Mouse (Mus musculus) midbrain, embryonic 15.5 days (tissue): ENCODE results near the gene Tnr. TPM values are rescaled to one million over a fixed set of nuclear protein-coding genes. Genes with fewer than 3 reads are reported as not detected.

Experiments used
- ATAC-seq: fragments of 200-750 bp; cut with Nextera tagmentation; replicated peaks from 2 replicates; pipeline ENCODE4 v1.8.0; 2017; ENCODE audit warnings: moderate TSS enrichment
- H3K27ac ChIP-seq: fragments of 300-500 bp; sonication (generic); 2 replicates; pipeline ENCODE4 v1.5.1; 2015; ENCODE audit warnings: mild to moderate bottlenecking, inconsistent platforms
- H3K27me3 ChIP-seq: fragments of 300-500 bp; sonication (generic); replicated peaks from 2 replicates; pipeline ENCODE4 v1.6.1; 2015; ENCODE audit warnings: inconsistent platforms
- H3K36me3 ChIP-seq: fragments of 300-500 bp; sonication (generic); replicated peaks from 2 replicates; pipeline ENCODE4 v1.6.1; 2015; ENCODE audit warnings: inconsistent platforms
- H3K4me1 ChIP-seq: fragments of 300-500 bp; sonication (generic); 2 replicates; pipeline ENCODE4 v1.6.1; 2015; ENCODE audit warnings: inconsistent platforms
- H3K4me2 ChIP-seq: fragments of 300-500 bp; sonication (generic); 2 replicates; pipeline ENCODE4 v1.6.1; 2015; ENCODE audit warnings: inconsistent platforms, mild to moderate bottlenecking, moderate library complexity
- H3K4me3 ChIP-seq: fragments of 300-500 bp; sonication (generic); 2 replicates; pipeline ENCODE4 v1.5.1; 2015; ENCODE audit warnings: mild to moderate bottlenecking, inconsistent platforms
- H3K9ac ChIP-seq: fragments of 300-500 bp; sonication (generic); 2 replicates; pipeline ENCODE4 v1.6.1; 2015; ENCODE audit warnings: mild to moderate bottlenecking, inconsistent platforms
- H3K9me3 ChIP-seq: fragments of 300-500 bp; sonication (generic); 2 replicates; pipeline ENCODE4 v1.6.1; 2016; ENCODE audit warnings: inconsistent platforms
- WGBS: fragments of 180-500 bp; shearing (Covaris S2); methylation state at CpG from one replicate; pipeline ENCODE4 v1.1.7; 2015; ENCODE audit warnings: mixed read lengths; 5-methylcytosine and 5-hydroxymethylcytosine counted together
- polyA plus RNA-seq: library from polyadenylated mRNA; unstranded; fragments of >200 nt; fragmentation: Nextera tagmentation; extraction: Ambion mirVana; gene quantifications from 2 replicates; pipeline ENCODE4 v1.2.1, GENCODE M21; 2015

Gene Tnr
- polyA plus RNA-seq, 1 experiment from 2014 or later = 6.6 TPM

GRCm38 (mm10) chr1:159613561-159613960 lies 90.0 kb downstream of the Tnr start:
- Histone ChIP-seq H3K9ac (no peak overlapping the region), H3K4me2 (no peak overlapping the region), H3K27ac (no peak overlapping the region), H3K4me1 (peaks cover 19% of the 10 kb centered on the region), H3K9me3 (no peaks in the 10 kb centered on the region), H3K36me3 (no peaks in the 10 kb centered on the region), H3K4me3 (no peak overlapping the region), H3K27me3 (no peaks in the 10 kb centered on the region)
- WGBS = 90% methylated on average over 4 of the region's 4 CpGs
- ATAC-seq = no peak

GRCm38 (mm10) chr1:159614062-159614601 lies 90.6 kb downstream of the Tnr start:
- Histone ChIP-seq H3K9me3 (no peaks in the 10 kb centered on the region), H3K27ac (peak overlapping the region; percentile 88; the same call in 1 of the 2 replicates), H3K9ac (no peak overlapping the region), H3K36me3 (no peaks in the 10 kb centered on the region), H3K27me3 (no peaks in the 10 kb centered on the region), H3K4me3 (no peak overlapping the region), H3K4me1 (peaks cover 19% of the 10 kb centered on the region), H3K4me2 (no peak overlapping the region; the same call in 1 of the 2 replicates)
- 0 out of 2 replicates have a peak, but pooled peaks have one; percentile 8 for ATAC-seq
- WGBS = 87% methylated on average over 6 of the region's 6 CpGs

- WGBS = 22% methylated on average over 16 of the region's 16 CpGs
- H3K4me3 ChIP-seq = peak overlapping the region; percentile 16
Observed at GRCm38 (mm10) chr1:159614644-159615431, 91.3 kb downstream of the Tnr start.

GRCm38 (mm10) chr1:159615686-159616085 lies 92.1 kb downstream of the Tnr start:
- no peak overlapping the region for H3K9ac ChIP-seq
- H3K36me3 ChIP-seq = no peaks in the 10 kb centered on the region
- no peak overlapping the region for H3K4me2 ChIP-seq
- H3K9me3 ChIP-seq = no peaks in the 10 kb centered on the region
- 36% methylated on average over 4 of the region's 4 CpGs for WGBS
- H3K27me3 ChIP-seq = no peaks in the 10 kb centered on the region
- H3K27ac ChIP-seq = peak overlapping the region; percentile 88
- no peak overlapping the region for H3K4me3 ChIP-seq
- H3K4me1 ChIP-seq = peaks cover 19% of the 10 kb centered on the region
- no peak for ATAC-seq

More at GRCm38 (mm10) chr1:159614644-159615431, 91.3 kb downstream of the Tnr start:
- ATAC-seq = peak; percentile 86
- H3K27ac ChIP-seq = peak overlapping the region; percentile 88
- H3K9ac ChIP-seq = no peak overlapping the region
- H3K27me3 ChIP-seq = no peaks in the 10 kb centered on the region
- H3K4me1 ChIP-seq = peaks cover 19% of the 10 kb centered on the region
- H3K4me2 ChIP-seq = peak overlapping the region; percentile 42
- no peaks in the 10 kb centered on the region for H3K36me3 ChIP-seq
- no peaks in the 10 kb centered on the region for H3K9me3 ChIP-seq

GRCm38 (mm10) chr1:159619205-159619604 lies 95.6 kb downstream of the Tnr start:
- no peak overlapping the region for H3K9ac ChIP-seq
- H3K27ac ChIP-seq = no peak overlapping the region
- no peak overlapping the region for H3K4me3 ChIP-seq
- H3K4me1 ChIP-seq = peaks cover 19% of the 10 kb centered on the region
- H3K9me3 ChIP-seq = no peaks in the 10 kb centered on the region
- H3K27me3 ChIP-seq = no peaks in the 10 kb centered on the region
- WGBS = 68% methylated on average over 2 of the region's 2 CpGs
- no peaks in the 10 kb centered on the region for H3K36me3 ChIP-seq
- H3K4me2 ChIP-seq = no peak overlapping the region
- ATAC-seq = no peak

- H3K4me3 ChIP-seq = no peak overlapping the region
- WGBS = 48% methylated on average over 1 of the region's 1 CpGs
Observed at GRCm38 (mm10) chr1:159621321-159621720, 97.8 kb downstream of the Tnr start.

GRCm38 (mm10) chr1:159629119-159629518 lies 105.5 kb downstream of the Tnr start:
- 0 out of 2 replicates have a peak, but pooled peaks cover 3% of the 10 kb centered on the region for H3K4me1 ChIP-seq
- 81% methylated on average over 3 of the region's 3 CpGs for WGBS
- ATAC-seq = no peak
- H3K36me3 ChIP-seq = no peaks in the 10 kb centered on the region
- H3K4me3 ChIP-seq = no peak overlapping the region
- no peak overlapping the region for H3K9ac ChIP-seq
- no peak overlapping the region for H3K4me2 ChIP-seq
- H3K27ac ChIP-seq = no peak overlapping the region
- no peaks in the 10 kb centered on the region for H3K27me3 ChIP-seq
- H3K9me3 ChIP-seq = no peaks in the 10 kb centered on the region

More at GRCm38 (mm10) chr1:159621321-159621720, 97.8 kb downstream of the Tnr start:
- Histone ChIP-seq H3K4me2 (no peak overlapping the region), H3K9me3 (no peaks in the 10 kb centered on the region), H3K9ac (no peak overlapping the region), H3K36me3 (no peaks in the 10 kb centered on the region), H3K27me3 (no peaks in the 10 kb centered on the region), H3K27ac (no peak overlapping the region), H3K4me1 (no peaks in the 10 kb centered on the region)
- ATAC-seq = no peak

GRCm38 (mm10) chr1:159629822-159630589 lies 106.4 kb downstream of the Tnr start:
- 54% methylated on average over 5 of the region's 5 CpGs for WGBS
- H3K4me3 ChIP-seq = no peak overlapping the region
- no peak overlapping the region for H3K4me2 ChIP-seq
- H3K9me3 ChIP-seq = no peaks in the 10 kb centered on the region
- no peaks in the 10 kb centered on the region for H3K36me3 ChIP-seq
- ATAC-seq = no peak
- no peaks in the 10 kb centered on the region for H3K27me3 ChIP-seq
- H3K9ac ChIP-seq = no peak overlapping the region
- no peak overlapping the region for H3K27ac ChIP-seq
- 0 out of 2 replicates have a peak, but pooled peaks cover 3% of the 10 kb centered on the region for H3K4me1 ChIP-seq

GRCm38 (mm10) chr1:159632558-159632957 lies 109.0 kb downstream of the Tnr start:
- Histone ChIP-seq H3K4me2 (no peak overlapping the region), H3K36me3 (no peaks in the 10 kb centered on the region), H3K9me3 (no peaks in the 10 kb centered on the region), H3K27me3 (no peaks in the 10 kb centered on the region), H3K27ac (no peak overlapping the region), H3K4me3 (no peak overlapping the region), H3K4me1 (0 out of 2 replicates have a peak, but pooled peaks cover 3% of the 10 kb centered on the region), H3K9ac (no peak overlapping the region)
- whole genome bisulfite sequencing = 67% methylated on average over 3 of the region's 3 CpGs
- ATAC-seq = no peak

GRCm38 (mm10) chr1:159639408-159639807 lies 115.8 kb downstream of the Tnr start:
- no peak for ATAC-seq
- Histone ChIP-seq H3K4me1 (no peaks in the 10 kb centered on the region), H3K4me2 (no peak overlapping the region), H3K4me3 (no peak overlapping the region), H3K36me3 (no peaks in the 10 kb centered on the region), H3K27me3 (no peaks in the 10 kb centered on the region), H3K9ac (no peak overlapping the region), H3K27ac (no peak overlapping the region), H3K9me3 (no peaks in the 10 kb centered on the region)
- WGBS = 92% methylated on average over 4 of the region's 4 CpGs

GRCm38 (mm10) chr1:159645719-159646118 lies 122.2 kb downstream of the Tnr start:
- H3K4me2 ChIP-seq = no peak overlapping the region
- no peak overlapping the region for H3K27ac ChIP-seq
- no peaks in the 10 kb centered on the region for H3K9me3 ChIP-seq
- H3K9ac ChIP-seq = no peak overlapping the region
- no peaks in the 10 kb centered on the region for H3K27me3 ChIP-seq
- no peaks in the 10 kb centered on the region for H3K4me1 ChIP-seq
- ATAC-seq = no peak
- WGBS = 87% methylated on average over 4 of the region's 4 CpGs
- H3K4me3 ChIP-seq = no peak overlapping the region
- H3K36me3 ChIP-seq = no peaks in the 10 kb centered on the region

GRCm38 (mm10) chr1:159650486-159650885 lies 126.9 kb downstream of the Tnr start:
- Histone ChIP-seq H3K27ac (no peak overlapping the region), H3K4me1 (no peaks in the 10 kb centered on the region), H3K9ac (no peak overlapping the region), H3K9me3 (no peaks in the 10 kb centered on the region), H3K4me2 (no peak overlapping the region), H3K4me3 (no peak overlapping the region), H3K36me3 (no peaks in the 10 kb centered on the region), H3K27me3 (no peaks in the 10 kb centered on the region)
- ATAC-seq = no peak
- 17% methylated on average over 4 of the region's 4 CpGs for WGBS
